Mouse (Mus musculus): ENCODE results near the gene Arhgap19.

- TF ChIP-seq CTCF (IDR thresholded peaks at IDR 0.05; ENCODE audit: low read depth): no peak
- no peak for TF ChIP-seq EP300 (optimal IDR thresholded peaks at IDR 0.05)
Observed at GRCm38 (mm10) chr19:41838808-41839207, 37.0 kb upstream of the Arhgap19 start.

Data from stomach, postnatal 0 days (tissue).